Mouse (Mus musculus): Measurements from ENCODE around the gene Rpl21.

Gene Rpl21

GRCm38 (mm10) chr5:146832435-146832768 is 288 bp upstream of the Rpl21 start:
- in situ Hi-C loops (cut with MboI; ENCODE audit: low sequenced_read_pairs): no loop called here

DNA sequence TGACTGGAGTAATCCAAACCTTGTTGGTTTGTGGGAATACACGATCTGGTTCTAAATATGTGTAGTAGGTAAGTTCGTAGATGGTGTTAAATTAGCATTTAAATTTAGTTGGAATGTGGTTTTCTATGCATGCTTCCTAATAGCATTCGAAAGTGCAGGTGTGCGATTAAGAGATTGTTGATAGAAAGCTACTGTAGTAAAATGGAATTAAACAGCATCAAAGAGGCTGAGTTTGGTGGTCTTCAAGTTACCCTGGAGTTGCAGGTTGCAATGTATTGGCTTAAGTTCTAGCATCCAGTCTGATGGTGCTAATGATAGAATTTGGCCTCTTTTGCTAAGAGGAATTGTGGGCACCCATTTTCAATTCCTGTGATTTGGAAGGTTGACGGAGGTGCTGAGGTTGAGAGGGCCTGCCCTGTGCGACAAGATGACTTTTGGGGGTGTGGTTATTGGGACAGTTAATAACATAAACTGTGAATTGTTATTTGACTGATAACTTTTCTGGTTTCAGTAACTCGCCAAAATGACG is 1.0 kb downstream of the Rpl21 start:
- in situ Hi-C loops (cut with MboI; ENCODE audit: low sequenced_read_pairs): no loop called here

DNA sequence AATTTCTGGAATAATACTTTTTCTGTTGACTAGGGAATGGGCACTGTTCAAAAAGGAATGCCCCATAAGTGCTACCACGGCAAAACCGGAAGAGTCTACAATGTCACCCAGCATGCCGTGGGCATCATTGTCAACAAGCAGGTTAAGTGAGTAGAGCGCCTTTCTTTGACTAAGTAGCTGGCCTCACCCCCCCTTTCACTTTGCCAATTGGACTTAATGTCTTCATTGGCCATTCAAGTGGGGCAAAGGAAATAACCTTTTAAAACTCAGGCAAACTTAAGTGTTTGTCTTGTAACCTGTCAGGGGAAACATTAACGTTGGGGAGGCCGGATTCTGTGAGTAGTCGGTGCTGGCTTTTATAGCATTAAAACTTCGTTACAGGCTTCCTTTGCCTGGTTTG is 2.3 kb downstream of the Rpl21 start:
- in situ Hi-C loops (cut with MboI; ENCODE audit: low sequenced_read_pairs): no loop called here

- in situ Hi-C loops (cut with MboI; ENCODE audit: low sequenced_read_pairs): no loop called here
Measured at GRCm38 (mm10) chr5:146837967-146838720, 5.5 kb downstream of the Rpl21 start.

GRCm38 (mm10) chr5:146838836-146839648 is 6.4 kb downstream of the Rpl21 start:
- in situ Hi-C loops (cut with MboI; ENCODE audit: low sequenced_read_pairs): no loop called here

GRCm38 (mm10) chr5:146839760-146840159 is 7.1 kb downstream of the Rpl21 start:
- in situ Hi-C loops (cut with MboI; ENCODE audit: low sequenced_read_pairs): no loop called here

DNA sequence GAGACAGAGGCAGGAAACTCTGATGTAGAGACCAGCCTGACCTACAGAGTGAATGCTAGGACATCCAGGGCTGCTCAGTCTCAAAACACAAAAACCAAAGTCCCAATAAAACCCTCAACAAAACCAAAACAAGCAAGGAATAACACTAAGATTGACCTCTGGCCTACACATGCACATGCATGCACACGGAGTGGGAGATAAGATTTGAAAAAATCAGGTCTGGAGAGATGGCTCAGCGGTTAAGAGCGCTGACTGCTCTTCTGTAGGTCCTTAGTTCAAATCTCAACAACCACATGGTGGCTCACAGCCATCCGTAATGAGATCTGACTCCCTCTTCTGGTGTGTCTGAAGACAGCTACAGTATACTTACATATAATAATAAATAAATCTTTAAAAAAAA is 7.7 kb downstream of the Rpl21 start:
- in situ Hi-C loops (cut with MboI; ENCODE audit: low sequenced_read_pairs): no loop called here

- in situ Hi-C loops (cut with MboI; ENCODE audit: low sequenced_read_pairs): no loop called here
Measured at GRCm38 (mm10) chr5:146841301-146841700, 8.6 kb downstream of the Rpl21 start.

DNA sequence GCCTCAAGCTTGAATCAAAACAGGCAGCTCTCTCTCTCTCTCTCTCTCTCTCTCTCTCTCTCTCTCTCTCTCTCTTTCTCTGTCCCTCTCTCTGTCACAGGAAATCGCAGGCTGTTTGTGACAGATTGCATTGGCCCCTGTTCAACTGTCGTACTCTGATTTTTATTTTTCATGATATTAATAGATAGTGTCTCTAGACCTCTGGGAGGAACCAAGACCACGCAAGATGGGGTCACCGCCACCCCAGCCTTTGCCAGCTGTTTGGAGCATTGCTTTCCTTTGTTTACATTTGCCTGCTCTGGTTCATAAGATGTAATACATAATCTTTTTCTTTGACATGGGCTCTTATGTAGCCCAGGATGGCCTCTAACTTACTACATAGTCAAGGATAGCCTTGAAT is 9.3 kb downstream of the Rpl21 start:
- in situ Hi-C loops (cut with MboI; ENCODE audit: low sequenced_read_pairs): no loop called here

- in situ Hi-C loops (cut with MboI; ENCODE audit: low sequenced_read_pairs): no loop called here
Measured at GRCm38 (mm10) chr5:146844301-146844941, 11.7 kb downstream of the Rpl21 start.

- in situ Hi-C loops (cut with MboI; ENCODE audit: low sequenced_read_pairs): no loop called here
Measured at GRCm38 (mm10) chr5:146844945-146845365, 12.3 kb downstream of the Rpl21 start, which contains the start of gene Rasl11a. Gene Rasl11a, plus strand, starts transcription at chr5:146845071.

GRCm38 (mm10) chr5:146846489-146846888 is 13.8 kb downstream of the Rpl21 start:
- in situ Hi-C loops (cut with MboI; ENCODE audit: low sequenced_read_pairs): no loop called here

- in situ Hi-C loops (cut with MboI; ENCODE audit: low sequenced_read_pairs): no loop called here
Measured at GRCm38 (mm10) chr5:146848936-146849582, 16.4 kb downstream of the Rpl21 start.

DNA sequence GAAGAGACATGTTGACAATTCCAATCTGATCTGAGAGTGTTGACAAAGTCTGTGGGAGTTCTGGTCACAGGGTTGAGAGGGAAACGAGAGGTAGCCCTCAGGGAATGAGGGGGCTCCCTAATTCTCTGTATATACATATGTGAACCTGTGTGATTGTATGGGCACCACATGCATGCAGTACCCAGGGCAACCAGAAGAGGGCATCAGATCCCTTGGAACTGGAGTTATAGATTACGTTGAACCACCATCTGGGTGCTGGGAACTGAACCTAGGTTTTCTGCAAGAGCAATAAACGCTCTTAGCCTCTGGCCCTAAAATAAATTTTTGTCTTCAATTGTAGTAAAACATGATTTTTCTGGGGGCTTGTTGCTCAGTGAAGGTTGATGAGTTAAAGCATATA is 23.4 kb downstream of the Rpl21 start:
- in situ Hi-C loops (cut with MboI; ENCODE audit: low sequenced_read_pairs): no loop called here

DNA sequence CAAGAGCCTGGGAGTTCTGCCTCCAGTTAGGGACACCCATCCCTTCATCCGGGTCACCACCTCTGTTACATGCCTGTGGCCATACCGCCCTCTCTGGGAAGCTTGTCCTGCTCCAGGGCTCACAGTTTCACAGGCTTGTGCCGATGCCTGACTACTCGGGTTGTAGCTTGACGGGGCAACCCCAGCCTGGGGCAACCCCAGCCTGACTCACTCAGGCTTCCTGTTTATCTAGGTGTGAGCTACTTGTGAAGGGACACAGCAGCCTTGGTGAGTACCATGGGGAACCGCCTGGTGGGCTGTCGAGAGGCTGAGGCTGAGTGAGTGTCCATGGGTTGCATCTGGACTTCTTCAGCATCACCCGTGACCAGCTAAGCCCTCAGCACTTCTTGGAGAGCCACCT is 24.9 kb downstream of the Rpl21 start:
- in situ Hi-C loops (cut with MboI; ENCODE audit: low sequenced_read_pairs): no loop called here

DNA sequence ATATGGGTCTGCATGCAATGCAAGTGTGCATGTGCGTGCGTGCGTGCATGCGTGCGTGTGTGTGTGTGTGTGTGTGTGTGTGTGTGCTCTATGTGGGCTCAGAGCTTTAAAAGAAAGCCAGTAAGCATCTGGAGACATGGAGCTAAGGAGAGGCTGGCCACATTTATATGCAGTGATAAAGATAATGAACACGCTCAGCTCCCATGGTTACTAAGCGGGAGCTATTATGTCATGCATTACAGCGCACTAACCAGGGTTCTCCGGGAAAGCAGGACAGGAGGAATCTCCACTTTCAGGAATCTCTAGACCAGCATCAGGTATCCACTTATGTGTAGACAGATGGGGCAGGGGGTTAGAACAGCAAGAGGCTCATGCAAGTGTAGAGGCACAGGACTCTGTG is 26.1 kb downstream of the Rpl21 start:
- in situ Hi-C loops (cut with MboI; ENCODE audit: low sequenced_read_pairs): no loop called here

DNA sequence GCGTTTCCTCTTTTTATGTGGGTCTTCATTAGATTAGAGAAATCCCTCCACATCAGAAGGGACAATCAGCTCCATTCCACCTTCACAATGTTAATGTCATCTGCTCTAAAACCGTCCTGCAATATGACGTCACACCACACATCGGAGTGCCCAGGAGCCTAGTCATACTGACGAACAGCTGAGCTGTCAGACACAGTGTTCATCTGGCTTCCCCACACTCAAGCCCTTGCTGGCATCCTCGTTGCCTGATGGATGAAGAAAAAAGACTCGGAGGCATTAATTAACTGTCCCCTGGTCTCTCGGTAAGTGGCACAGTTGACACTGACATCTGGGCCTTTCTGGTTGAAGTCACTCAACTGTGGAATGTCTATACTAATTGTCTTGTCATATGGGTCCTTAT is 26.6 kb downstream of the Rpl21 start:
- in situ Hi-C loops (cut with MboI; ENCODE audit: low sequenced_read_pairs): no loop called here

GRCm38 (mm10) chr5:146860222-146860998 is 27.7 kb downstream of the Rpl21 start:
- in situ Hi-C loops (cut with MboI; ENCODE audit: low sequenced_read_pairs): no loop called here

DNA sequence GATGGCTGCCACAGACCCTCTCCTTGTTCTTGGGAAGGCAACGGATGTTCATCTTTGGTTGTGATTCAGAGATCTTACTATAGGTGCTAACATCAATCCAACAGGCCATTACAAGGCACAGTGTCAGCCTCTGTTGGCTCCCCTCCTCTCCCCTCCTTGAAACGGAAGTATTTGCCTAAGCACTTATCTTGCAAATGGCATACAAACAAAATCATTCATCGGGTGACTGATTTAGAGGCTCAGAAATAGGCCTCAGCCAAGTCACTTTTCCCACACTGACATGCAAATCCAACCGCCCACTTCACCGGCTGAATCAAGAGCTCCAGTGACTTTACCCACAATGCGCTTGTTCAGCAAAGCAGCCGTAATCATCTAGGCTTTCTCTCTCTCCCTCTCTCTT is 28.9 kb downstream of the Rpl21 start:
- in situ Hi-C loops (cut with MboI; ENCODE audit: low sequenced_read_pairs): no loop called here

GRCm38 (mm10) chr5:146865511-146865910 is 32.8 kb downstream of the Rpl21 start:
- in situ Hi-C loops (cut with MboI; ENCODE audit: low sequenced_read_pairs): no loop called here

Measured in CH12F3 (cell line).